Mouse (Mus musculus): Measurements from ENCODE around the gene Lrrc29. TPM values are rescaled to one million over a fixed set of nuclear protein-coding genes. Genes with fewer than 3 reads are reported as not detected.

The Lrrc29 gene
- polyA plus RNA-seq (2014; fragmentation: Illumina TruSeq; extraction: RNeasy Lipid Tissue Mini Kit (QIAGEN cat#74804)) = not detected

DNA sequence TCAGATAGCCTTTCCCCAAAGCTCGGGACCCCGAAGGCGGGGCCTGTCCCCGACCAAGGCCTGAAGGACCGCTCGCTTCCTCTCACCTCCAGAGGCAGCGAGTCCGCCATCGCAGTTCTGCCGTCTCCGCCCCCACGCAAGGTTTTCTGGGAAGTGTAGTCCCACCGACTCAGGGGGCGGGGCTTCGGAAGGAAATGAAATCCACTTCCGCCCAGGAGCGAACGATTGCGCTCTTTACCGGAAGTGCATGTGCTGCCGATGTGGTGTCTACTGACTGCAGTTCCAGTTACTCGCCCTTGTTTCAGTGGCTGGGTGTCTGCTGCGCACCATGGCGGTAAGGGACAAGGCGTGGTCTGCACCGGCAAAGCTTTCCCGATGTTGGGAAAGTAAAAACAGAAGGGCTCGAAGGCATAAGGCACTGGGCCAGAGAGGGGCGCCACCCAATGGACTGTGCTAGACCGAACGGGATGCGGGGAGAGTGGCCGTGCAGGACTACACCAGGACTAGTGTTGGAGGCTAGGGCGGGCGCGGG, at the start of gene Lrrc29, which contains the start of gene Tmem208:
Gene Lrrc29 (minus strand): TSS at position 138 of the 532 bp plus-strand sequence.
Gene Tmem208 (plus strand): TSS at position 214 of the 532 bp plus-strand sequence.

DNA sequence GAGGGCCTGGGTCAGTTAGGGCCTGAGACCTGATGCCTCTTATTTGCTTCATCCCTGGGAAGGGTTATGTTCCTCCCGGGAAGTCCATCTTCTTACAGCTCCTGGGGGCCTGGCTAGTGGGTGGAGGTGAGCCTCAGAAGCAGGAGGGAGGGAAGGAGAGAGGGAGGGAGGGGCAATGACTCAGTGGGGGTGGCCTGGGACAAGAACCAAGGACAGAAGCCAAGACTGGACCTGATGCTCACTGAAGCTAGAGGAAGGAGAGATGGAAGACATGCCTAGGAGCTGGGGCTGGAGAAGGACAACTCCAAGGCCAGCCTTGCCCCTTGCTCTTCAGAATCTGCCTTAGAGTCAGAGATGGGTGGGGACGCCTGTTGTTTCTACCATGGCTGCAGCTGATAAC, 47.0 kb upstream of the Lrrc29 start, which contains the start of gene Plekhg4:
Gene Plekhg4 (plus strand): TSS at position 243 of the 400 bp plus-strand sequence.

DNA sequence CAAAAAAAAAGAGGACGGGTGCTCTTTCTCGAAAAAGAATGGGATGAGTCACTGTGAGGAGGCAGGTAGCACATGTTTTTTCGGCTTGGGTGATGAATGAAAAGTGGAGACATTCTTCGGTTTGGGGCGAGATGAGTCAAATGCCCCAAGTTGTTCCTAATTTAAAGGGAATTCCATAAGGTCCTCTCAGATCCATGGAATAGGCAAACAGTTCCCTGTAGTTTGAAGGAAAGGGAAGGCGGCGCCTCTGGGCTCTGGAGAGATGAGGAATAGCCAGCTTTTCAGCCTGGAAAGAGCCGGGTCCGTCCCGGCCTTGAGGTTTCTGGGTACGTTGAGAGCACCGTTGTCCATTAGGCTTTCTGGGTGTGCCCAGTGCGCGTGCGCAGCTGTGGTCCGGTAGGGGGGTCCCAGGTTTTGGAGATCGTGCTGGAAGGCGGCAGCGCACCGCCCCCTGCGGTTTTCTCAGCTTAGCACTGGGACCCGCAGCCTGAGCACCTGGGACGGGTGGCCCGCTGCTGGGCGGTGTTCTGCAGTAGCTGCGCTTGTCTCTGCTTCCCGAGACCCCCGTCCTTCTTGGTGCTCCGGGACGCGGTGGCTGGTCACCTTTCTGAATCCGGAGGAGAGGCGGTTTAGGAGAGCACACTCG, 22.5 kb upstream of the Lrrc29 start, which contains the start of gene Slc9a5:
Gene Slc9a5 (plus strand): TSS at position 394 of the 646 bp plus-strand sequence.

DNA sequence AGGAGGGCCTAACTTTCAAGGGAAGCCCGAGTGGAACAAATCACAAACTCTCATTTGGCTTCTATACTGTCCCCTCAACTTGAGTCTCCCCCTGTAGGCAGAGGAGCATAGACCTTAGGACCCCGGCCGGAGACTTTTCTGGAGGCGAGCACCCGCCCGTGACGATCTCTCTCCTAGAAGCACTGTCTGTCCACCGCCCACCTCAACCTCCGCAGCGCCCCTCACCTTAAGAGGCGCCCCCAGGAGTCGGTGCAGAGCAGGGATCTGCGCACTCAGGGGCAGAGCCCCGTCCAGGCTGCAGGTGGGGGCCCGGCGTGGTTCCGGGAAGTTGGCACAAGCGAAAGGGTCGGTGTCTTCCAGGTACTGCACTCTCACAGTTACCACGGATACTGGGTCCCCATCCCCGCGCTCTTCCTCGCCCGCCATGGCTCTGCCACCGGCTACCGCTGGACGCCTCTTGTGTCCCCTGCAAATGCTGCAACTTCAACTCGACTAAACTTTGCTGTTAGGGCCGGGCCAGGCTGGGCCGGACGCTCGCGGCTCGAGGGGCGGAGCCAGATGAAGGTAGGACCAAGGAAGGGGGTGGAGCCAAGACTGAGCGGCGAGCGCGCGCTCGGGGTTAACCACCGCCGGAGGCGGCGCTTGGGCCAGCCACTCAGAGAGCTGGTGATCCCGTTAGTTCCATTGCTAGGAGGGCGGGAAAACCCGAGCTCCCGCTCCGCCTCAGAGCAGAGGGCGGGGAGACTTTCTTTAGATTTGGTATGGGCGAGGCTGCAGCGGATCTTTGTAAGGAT, 21.5 kb upstream of the Lrrc29 start, which contains the start of gene Fhod1:
Gene Fhod1 (minus strand): TSS at position 526 of the 794 bp plus-strand sequence.

DNA sequence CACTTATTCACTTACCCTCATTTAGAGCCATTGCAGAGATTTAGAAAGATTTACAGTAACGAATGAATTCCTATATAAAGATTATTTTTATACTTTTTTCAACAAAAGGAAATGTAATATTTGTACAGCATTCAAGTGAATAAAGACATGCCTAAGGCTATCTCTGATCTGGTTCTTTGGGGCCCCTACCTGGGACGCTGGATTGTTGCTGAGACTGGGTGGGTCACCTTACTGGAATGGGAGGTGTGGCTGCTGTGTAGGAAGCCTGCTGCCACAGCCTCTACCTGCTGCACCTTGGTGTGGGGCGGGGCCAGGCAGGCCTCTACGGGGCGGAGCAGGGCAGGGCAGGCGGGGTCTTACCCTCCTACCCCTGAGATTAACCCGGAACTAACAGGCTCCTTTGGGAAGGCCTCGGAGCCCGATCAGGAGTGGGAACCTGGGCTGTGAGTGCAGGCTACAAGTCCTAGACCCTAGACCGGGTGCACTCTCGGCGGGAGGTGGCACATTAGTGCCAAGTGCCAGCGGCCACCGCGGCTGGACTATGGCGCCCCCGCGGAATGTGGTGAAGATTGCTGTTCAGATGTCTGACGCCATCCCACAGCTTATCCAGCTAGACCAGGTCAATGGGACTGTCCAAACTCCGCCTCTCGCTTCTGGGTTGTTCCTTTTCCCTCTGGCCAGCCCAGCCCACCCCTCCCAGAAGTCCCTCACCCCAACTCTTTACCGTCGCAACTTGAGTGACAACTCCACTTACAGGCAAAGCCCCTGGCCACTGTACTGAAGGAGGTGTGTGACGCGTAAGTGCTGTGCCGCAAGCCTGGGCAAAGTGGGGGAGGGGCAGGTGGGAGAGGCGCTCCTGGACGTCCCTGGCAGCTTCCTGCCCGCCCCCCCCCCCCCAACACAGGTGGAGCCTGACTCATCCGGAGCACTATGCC, 20.6 kb downstream of the Lrrc29 start, which contains the start of gene Elmo3:
Gene Elmo3 (plus strand): TSS at position 391 of the 935 bp plus-strand sequence.

DNA sequence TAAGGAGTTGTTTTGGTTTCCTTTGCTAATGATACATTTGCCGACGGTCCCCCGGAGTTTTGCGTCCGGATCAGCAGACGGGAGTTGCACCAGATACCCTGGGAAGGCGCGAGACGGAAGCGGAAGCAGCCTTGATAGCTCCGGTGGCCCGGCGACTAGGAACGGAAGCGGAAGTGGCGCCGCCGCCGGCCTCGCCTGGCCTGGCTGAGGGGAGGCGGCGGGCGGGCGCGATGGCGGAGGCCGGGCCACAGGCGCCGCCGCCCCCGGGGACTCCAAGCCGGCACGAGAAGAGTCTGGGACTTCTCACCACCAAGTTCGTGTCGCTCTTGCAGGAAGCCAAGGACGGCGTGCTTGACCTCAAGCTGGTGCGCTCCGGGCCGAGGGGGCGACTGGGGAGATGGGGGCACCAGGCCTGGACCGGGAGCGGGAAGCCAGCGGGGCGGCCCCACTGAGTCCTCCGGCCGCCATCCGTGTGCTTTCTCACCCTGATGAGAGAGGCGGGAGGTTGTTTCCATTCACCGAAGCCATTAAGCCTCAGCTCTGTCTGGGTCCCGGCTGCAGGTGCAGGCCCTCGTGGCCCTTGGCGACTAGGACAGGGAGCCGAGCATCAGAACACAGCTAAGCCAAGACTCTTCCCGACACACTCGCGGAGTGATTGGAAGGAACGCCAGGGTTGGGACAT, 28.4 kb downstream of the Lrrc29 start, which contains the start of gene E2f4:
Gene E2f4 (plus strand): TSS at position 153 of the 682 bp plus-strand sequence.

DNA sequence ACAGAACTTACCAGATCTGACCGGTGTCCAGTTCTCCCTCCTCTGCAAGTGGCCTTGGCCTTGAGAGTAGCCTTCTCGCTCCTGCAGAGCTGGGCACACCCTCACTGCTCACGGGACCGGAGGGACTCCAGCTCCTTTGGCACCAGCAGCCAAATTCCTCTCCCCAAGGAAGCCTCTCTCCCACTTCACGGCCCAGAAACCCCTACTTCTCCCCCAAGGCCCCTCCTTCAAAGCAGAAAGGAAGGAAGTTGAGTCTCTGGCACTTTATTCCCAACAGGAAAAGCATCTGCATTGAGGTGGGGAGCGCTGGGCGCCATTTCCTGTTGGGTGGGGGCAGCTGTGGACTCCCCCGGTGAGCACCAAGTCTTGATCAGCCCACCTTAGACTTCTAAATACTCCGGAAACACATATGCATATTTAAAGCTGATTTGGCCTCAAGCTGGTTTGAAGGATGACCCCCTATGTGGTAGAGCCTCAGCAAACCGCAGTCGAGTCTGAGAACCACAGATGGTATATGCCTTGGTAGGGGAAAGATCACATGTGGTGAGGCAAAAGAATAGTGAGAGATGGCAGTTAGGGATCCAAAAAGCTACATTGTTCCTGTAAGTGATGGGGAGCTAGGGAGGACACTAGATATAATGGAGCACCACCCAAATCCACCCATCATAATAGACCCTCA, 30.0 kb downstream of the Lrrc29 start, which contains the start of gene Exoc3l:
Gene Exoc3l (minus strand): TSS at position 207 of the 679 bp plus-strand sequence.

DNA sequence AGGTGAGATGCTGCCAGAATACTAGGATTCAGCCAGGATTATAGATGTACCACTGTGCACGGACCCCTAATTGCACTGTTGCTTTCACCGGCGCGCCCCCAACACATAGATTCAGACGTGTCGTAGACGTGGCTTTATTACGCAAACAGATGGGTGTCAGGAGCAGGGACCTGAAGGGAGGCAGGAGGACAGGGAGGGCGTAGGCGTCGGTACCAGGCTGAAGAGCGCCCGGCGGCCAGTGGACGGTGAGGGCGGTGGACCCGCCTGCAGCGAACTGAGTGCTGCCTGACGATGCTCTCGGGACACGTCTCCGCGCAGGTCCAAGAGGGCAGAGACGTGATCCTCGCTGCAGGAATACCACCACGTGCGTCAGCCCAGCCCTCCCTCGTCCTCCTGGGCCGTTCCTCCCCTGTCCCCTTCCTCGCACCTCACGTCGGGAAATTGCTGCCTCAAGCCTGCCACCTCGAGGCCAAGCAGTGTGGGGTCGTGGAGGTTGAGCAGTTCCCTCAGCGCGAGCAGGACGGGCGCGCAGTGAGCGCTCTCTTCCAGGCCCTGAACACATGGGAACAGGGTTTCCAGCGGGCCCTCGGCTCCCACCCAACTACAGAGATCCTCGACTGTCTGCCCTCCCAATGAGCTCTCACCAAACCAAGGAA, 36.1 kb downstream of the Lrrc29 start, which contains the start of gene 4931428F04Rik:
Gene 4931428F04Rik (minus strand): TSS at position 60 of the 656 bp plus-strand sequence.

DNA sequence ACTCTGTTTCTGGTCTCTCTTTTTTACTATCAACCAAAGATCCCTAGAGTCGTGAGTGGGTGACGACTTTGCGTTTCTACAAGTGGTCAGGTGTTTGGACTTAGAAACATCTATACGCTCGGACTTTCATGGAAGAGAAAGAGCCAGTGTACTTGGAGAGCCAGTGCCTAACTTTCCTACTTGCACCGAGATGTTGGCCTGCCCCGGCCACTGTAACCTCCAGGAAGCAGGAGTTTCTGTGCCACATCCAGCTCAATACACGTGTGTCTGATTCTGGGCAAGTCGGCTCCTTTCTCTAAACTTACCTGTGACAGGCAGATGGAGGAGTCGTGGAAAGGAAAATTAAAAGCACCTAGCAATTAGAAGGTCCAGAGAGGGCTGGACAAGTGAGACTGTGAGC, 50.2 kb downstream of the Lrrc29 start, which contains the start of gene Nol3:
Gene Nol3 (plus strand): TSS at position 301 of the 400 bp plus-strand sequence.

DNA sequence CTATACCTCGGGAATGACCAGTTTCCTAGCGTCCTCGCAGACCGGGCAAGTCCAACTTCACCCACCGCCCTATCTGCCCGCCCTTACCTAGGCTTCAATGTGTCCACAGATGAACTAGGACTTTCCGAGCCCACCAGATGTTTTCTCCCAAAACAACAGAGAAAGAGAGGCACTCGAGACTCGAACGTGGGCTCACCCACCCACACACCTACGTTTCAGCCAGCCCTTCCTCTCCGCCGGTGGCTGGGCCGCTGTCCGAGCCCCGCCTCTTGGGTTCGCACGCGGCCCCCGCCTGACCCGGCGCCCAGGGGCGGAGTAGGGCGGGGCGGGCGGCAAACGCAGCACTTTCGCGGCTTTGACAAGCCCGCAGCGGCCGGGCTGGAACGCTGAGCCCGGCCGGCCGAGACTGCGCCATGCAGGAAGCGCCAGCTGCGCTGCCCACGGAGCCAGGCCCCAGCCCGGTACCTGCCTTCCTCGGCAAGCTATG, 56.6 kb downstream of the Lrrc29 start, which contains the start of gene Hsf4:
Gene Hsf4 (plus strand): TSS at position 341 of the 487 bp plus-strand sequence.

DNA sequence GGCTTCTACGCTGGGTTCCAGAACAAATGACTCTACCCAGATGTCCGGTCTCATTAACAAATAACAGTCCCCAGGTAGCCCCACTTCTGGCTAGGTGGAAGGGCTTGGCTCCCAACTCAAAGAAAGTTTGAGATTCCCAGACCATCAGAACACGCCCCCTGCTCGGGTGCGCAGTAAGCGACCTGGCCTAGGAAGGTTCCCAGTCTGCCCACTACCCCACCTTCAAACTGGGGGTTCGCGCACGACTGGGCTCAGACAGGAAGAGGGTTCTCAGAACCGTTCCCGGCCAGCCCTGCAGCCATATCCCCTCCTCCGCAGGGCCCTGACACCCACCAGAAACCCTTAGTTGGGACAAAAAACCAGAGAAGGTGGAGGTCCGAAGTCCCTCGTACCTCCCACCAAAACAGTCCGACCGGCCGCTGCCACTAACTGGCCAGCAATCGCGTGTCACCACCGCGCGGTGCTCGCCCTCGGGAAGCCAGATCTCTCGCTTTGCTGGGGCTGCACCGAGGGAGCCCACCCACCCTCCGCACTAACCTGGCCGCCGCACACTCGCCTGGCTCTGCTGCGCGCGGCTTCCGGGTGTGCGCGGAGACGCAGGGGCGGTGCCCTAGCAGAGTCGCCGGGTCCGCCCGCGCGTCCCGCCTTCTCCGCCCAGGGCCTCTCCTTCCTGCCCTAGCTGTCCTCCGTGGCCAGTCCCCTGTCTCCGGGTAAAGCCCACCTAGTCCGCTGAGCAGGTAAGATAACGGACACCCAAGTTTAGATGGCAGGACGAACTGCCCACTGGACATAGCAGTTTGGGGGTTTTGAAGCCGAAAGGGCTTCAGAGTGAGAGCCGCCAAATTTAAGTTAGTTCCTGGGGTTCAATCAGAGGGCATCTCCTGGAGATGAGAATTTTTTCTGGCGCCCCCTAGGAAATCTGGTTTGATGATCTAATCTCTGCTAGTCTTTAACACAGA, 61.8 kb downstream of the Lrrc29 start, which contains the start of the genes Tradd and Fbxl8:
Gene Tradd (minus strand): TSS at position 586 of the 959 bp plus-strand sequence.
Gene Fbxl8 (plus strand): TSS at position 625 of the 959 bp plus-strand sequence.

Other genes starting within 250 kb of the Lrrc29 start
- gene Ces3b, start 242.5 kb downstream of the Lrrc29 start, polyA plus RNA-seq (2014; fragmentation: Illumina TruSeq; extraction: RNeasy Lipid Tissue Mini Kit (QIAGEN cat#74804)) = not detected
- not detected for gene Ces4a, start 194.5 kb downstream of the Lrrc29 start, polyA plus RNA-seq (2014; fragmentation: Illumina TruSeq; extraction: RNeasy Lipid Tissue Mini Kit (QIAGEN cat#74804))
- gene Cbfb, start 155.6 kb downstream of the Lrrc29 start, polyA plus RNA-seq (2014; fragmentation: Illumina TruSeq; extraction: RNeasy Lipid Tissue Mini Kit (QIAGEN cat#74804)) = 456 TPM
- gene D230025D16Rik, start 101.1 kb downstream of the Lrrc29 start, polyA plus RNA-seq (2014; fragmentation: Illumina TruSeq; extraction: RNeasy Lipid Tissue Mini Kit (QIAGEN cat#74804)) = 67.4 TPM
- 5.4 TPM for gene B3gnt9, start 71.1 kb downstream of the Lrrc29 start, polyA plus RNA-seq (2014; fragmentation: Illumina TruSeq; extraction: RNeasy Lipid Tissue Mini Kit (QIAGEN cat#74804))
- gene Tradd, start 61.7 kb downstream of the Lrrc29 start, polyA plus RNA-seq (2014; fragmentation: Illumina TruSeq; extraction: RNeasy Lipid Tissue Mini Kit (QIAGEN cat#74804)) = 0.60 TPM
- gene Fbxl8, start 61.6 kb downstream of the Lrrc29 start, polyA plus RNA-seq (2014; fragmentation: Illumina TruSeq; extraction: RNeasy Lipid Tissue Mini Kit (QIAGEN cat#74804)) = not detected
- not detected for gene Hsf4, start 56.5 kb downstream of the Lrrc29 start, polyA plus RNA-seq (2014; fragmentation: Illumina TruSeq; extraction: RNeasy Lipid Tissue Mini Kit (QIAGEN cat#74804))
- gene Nol3, start 50.1 kb downstream of the Lrrc29 start, polyA plus RNA-seq (2014; fragmentation: Illumina TruSeq; extraction: RNeasy Lipid Tissue Mini Kit (QIAGEN cat#74804)) = not detected
- 1.3 TPM for gene 4931428F04Rik, start 36.4 kb downstream of the Lrrc29 start, polyA plus RNA-seq (2014; fragmentation: Illumina TruSeq; extraction: RNeasy Lipid Tissue Mini Kit (QIAGEN cat#74804))
- 0.40 TPM for gene Exoc3l, start 30.2 kb downstream of the Lrrc29 start, polyA plus RNA-seq (2014; fragmentation: Illumina TruSeq; extraction: RNeasy Lipid Tissue Mini Kit (QIAGEN cat#74804))
- gene E2f4, start 28.6 kb downstream of the Lrrc29 start, polyA plus RNA-seq (2014; fragmentation: Illumina TruSeq; extraction: RNeasy Lipid Tissue Mini Kit (QIAGEN cat#74804)) = 3.7 TPM
- 0.63 TPM for gene Elmo3, start 20.7 kb downstream of the Lrrc29 start, polyA plus RNA-seq (2014; fragmentation: Illumina TruSeq; extraction: RNeasy Lipid Tissue Mini Kit (QIAGEN cat#74804))
- gene Tmem208, start 76 bp upstream of the Lrrc29 start, polyA plus RNA-seq (2014; fragmentation: Illumina TruSeq; extraction: RNeasy Lipid Tissue Mini Kit (QIAGEN cat#74804)) = 3.2 TPM
- 0.26 TPM for gene Fhod1, start 21.7 kb upstream of the Lrrc29 start, polyA plus RNA-seq (2014; fragmentation: Illumina TruSeq; extraction: RNeasy Lipid Tissue Mini Kit (QIAGEN cat#74804))
- not detected for gene Slc9a5, start 22.6 kb upstream of the Lrrc29 start, polyA plus RNA-seq (2014; fragmentation: Illumina TruSeq; extraction: RNeasy Lipid Tissue Mini Kit (QIAGEN cat#74804))
- 0.37 TPM for gene Plekhg4, start 47.0 kb upstream of the Lrrc29 start, polyA plus RNA-seq (2014; fragmentation: Illumina TruSeq; extraction: RNeasy Lipid Tissue Mini Kit (QIAGEN cat#74804))
- not detected for gene Kctd19, start 87.2 kb upstream of the Lrrc29 start, polyA plus RNA-seq (2014; fragmentation: Illumina TruSeq; extraction: RNeasy Lipid Tissue Mini Kit (QIAGEN cat#74804))
- 0.46 TPM for gene Lrrc36, start 87.3 kb upstream of the Lrrc29 start, polyA plus RNA-seq (2014; fragmentation: Illumina TruSeq; extraction: RNeasy Lipid Tissue Mini Kit (QIAGEN cat#74804))
- not detected for gene Tppp3, start 145.2 kb upstream of the Lrrc29 start, polyA plus RNA-seq (2014; fragmentation: Illumina TruSeq; extraction: RNeasy Lipid Tissue Mini Kit (QIAGEN cat#74804))
- gene Zdhhc1, start 170.6 kb upstream of the Lrrc29 start, polyA plus RNA-seq (2014; fragmentation: Illumina TruSeq; extraction: RNeasy Lipid Tissue Mini Kit (QIAGEN cat#74804)) = 2.0 TPM
- 7.0 TPM for gene Hsd11b2, start 192.5 kb upstream of the Lrrc29 start, polyA plus RNA-seq (2014; fragmentation: Illumina TruSeq; extraction: RNeasy Lipid Tissue Mini Kit (QIAGEN cat#74804))
- 13.5 TPM for gene Atp6v0d1, start 239.8 kb upstream of the Lrrc29 start, polyA plus RNA-seq (2014; fragmentation: Illumina TruSeq; extraction: RNeasy Lipid Tissue Mini Kit (QIAGEN cat#74804))

Data from ovary, adult 10 weeks (tissue).